Mouse (Mus musculus) heart, postnatal 25 days (tissue): ENCODE results near the gene Zbtb46. TPM values are rescaled to one million over a fixed set of nuclear protein-coding genes. Genes with fewer than 3 reads are reported as not detected.

ENCODE experiments used
- DNase-seq: peaks from one replicate; pipeline ENCODE4 v3.0.0; 2022; ENCODE audit warnings: low spot score
- intact Hi-C: fragments of 180-260 bp; cut with DNase I; formaldehyde crosslinking; loops from one replicate; pipeline ENCODE4 v1.15.1; 2025
- total RNA-seq, 2 experiments: library from RNA; stranded (reverse); gene quantifications; 2 replicates each; pipeline ENCODE4 v1.2.3; 2021

Zbtb46 gene
- total RNA-seq, 2 experiments from 2014 or later = 10.1 to 14.2 TPM

DNA sequence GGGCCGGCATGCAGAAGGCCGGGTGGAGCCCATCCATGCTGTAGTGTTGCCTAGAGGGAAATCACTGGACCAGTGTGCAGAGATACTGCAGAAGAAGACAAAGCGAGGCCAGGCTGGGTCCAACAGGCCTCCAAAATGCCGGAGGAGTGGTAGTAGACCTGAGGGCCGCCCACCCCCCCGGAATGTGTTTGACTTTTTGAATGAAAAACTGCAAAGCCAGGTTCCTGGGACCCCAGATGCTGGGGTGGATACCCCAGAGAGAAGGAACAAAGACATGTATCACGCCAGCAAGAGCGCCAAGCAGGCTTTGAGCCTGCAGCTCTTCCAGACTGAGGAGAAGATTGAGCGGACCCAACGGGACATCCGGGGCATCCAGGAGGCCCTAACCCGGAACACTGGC, 79.4 kb downstream of the Zbtb46 start, which contains the start of gene Lime1:
Gene Lime1, plus strand, starts transcription at position 301 of the 400 bp plus-strand sequence.
- intact Hi-C loops = no loop called here
- no peak for DNase-seq

DNA sequence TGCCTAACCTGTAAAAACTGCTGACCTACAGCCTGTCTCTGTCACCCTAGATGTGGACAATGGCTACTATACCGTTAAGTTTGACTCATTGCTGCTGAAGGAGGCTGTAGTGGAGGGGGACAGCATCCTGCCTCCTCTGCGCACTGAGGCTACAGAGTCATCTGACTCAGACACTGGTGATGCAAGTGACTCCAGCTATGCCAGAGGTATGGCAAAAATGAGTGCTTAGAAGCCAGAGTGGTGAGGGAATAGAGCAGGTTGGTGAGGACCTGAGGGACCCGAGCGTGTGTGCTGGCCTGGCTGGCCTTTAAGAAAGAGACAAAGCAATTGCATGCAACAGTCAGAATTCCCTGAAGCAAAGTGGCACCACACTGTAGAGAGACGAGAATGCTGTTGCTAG, 80.5 kb downstream of the Zbtb46 start:
- no peak for DNase-seq
- intact Hi-C loops = no loop called here

GRCm38 (mm10) chr2:181377230-181377629, 82.0 kb downstream of the Zbtb46 start:
- intact Hi-C loops = no loop called here

GRCm38 (mm10) chr2:181375787-181376186, 83.4 kb downstream of the Zbtb46 start:
- intact Hi-C loops = no loop called here
- DNase-seq = no peak

More at GRCm38 (mm10) chr2:181377230-181377629, 82.0 kb downstream of the Zbtb46 start:
- no peak for DNase-seq

GRCm38 (mm10) chr2:181370001-181370400, 89.2 kb downstream of the Zbtb46 start:
- intact Hi-C loops = no loop called here
- no peak for DNase-seq

- no peak for DNase-seq
- intact Hi-C loops = no loop called here
These were observed 93.6 kb downstream of the Zbtb46 start for GRCm38 (mm10) chr2:181365655-181366075.

- peak; percentile 78 for DNase-seq
- intact Hi-C loops = no loop called here
These were observed 94.2 kb downstream of the Zbtb46 start, which contains the start of the genes Zgpat and Arfrp1 for GRCm38 (mm10) chr2:181364860-181365596. TSS of gene Zgpat (plus strand) at chr2:181364928. TSS of gene Arfrp1 (minus strand) at chr2:181365404.

DNA sequence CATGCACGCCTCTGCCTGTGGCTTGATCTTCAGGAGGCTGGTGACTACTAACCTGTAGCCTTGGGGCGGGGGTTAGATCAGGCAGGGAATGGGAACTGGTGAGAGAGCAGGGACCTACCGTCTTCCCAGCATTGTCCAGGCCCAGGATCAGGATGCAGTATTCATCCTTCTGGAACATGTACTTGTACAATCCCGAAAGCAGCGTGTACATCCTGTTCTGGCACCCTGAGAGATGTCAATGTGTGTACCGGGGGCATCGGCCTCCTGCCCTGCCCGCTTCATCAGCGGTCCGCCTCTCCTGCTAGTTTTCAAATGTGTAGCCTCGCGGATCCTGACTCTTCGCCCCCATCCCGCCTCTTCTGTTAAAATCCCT, 94.8 kb downstream of the Zbtb46 start:
- intact Hi-C loops = no loop called here
- no peak for DNase-seq

- DNase-seq = no peak
- intact Hi-C loops = no loop called here
These were observed 95.3 kb downstream of the Zbtb46 start for GRCm38 (mm10) chr2:181363946-181364345.

DNA sequence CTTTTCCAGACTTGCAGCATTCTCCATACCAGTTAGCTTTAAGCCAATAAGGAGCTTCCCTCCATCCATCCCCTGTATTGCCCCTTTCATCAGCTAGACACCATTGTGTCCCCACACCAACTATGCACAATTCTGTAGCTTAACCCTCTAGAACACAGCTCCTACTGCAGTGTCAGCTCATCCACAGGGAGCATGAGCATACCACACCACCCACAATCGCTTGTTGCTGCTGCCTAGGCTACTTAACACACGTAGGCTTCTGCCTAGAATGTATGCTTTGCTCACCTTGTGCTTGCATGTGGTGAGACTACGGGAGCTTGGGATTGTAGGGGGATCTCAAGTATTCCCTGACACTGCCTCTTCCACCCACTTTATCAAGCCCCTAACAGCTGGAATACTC, 102.4 kb downstream of the Zbtb46 start:
- intact Hi-C loops = no loop called here
- DNase-seq = no peak

GRCm38 (mm10) chr2:181342766-181343165, 116.5 kb downstream of the Zbtb46 start:
- intact Hi-C loops = no loop called here
- DNase-seq = peak; percentile 13

DNA sequence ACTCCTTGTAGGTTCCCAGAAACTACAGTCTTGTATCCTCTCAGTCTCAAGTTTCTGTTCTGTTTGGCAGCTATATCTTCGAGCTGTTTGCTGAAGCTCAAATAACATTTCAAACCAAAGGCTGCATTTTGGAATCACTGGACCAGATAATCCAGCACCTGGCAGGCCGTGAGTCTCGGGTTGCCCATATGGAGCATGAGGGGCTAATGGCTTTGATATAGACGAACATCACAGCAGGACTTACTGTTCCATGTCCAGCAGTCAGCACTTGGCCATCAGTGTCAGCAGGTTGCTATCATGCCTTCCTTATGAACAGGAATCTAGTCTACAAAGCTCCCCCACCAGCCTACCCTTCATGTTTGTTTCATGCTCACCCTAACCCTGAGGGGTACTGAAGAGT, 118.8 kb downstream of the Zbtb46 start:
- no peak for DNase-seq
- intact Hi-C loops = no loop called here

Other genes with a start within 250 kb of the Zbtb46 start
- gene Srms, start 246.2 kb downstream of the Zbtb46 start, total RNA-seq = under 1 TPM; 0.25 to 0.42 TPM
- gene Fndc11, start 239.4 kb downstream of the Zbtb46 start, total RNA-seq = not detected
- 1 to 10 TPM; 8.4 to 9.5 TPM for gene Helz2, start 217.4 kb downstream of the Zbtb46 start, total RNA-seq
- gene Gmeb2, start 171.4 kb downstream of the Zbtb46 start, total RNA-seq = 10 to 100 TPM in 1 of 2 experiments, 1 to 10 TPM in 1; 8.5 to 10.5 TPM
- under 1 TPM; 0.45 to 0.52 TPM for gene Stmn3, start 144.9 kb downstream of the Zbtb46 start, total RNA-seq
- gene Rtel1, start 139.7 kb downstream of the Zbtb46 start, total RNA-seq = 10 to 100 TPM; 13.2 to 13.4 TPM
- gene Zgpat, start 94.5 kb downstream of the Zbtb46 start, total RNA-seq = 10 to 100 TPM; 18.3 to 21.2 TPM
- gene Arfrp1, start 94.0 kb downstream of the Zbtb46 start, total RNA-seq = 10 to 100 TPM; 54.3 to 54.9 TPM
- gene Lime1, start 79.3 kb downstream of the Zbtb46 start, total RNA-seq = 1 to 10 TPM; 7.0 to 7.4 TPM
- gene Abhd16b, start 33.8 kb upstream of the Zbtb46 start, total RNA-seq = not detected
- 10 to 100 TPM; 59.7 to 66.0 TPM for gene Tpd52l2, start 37.7 kb upstream of the Zbtb46 start, total RNA-seq
- 10 to 100 TPM; 65.4 to 67.8 TPM for gene Dnajc5, start 61.1 kb upstream of the Zbtb46 start, total RNA-seq
- gene Uckl1, start 125.5 kb upstream of the Zbtb46 start, total RNA-seq = 10 to 100 TPM; 39.0 to 46.7 TPM
- gene Prpf6, start 132.4 kb upstream of the Zbtb46 start, total RNA-seq = 10 to 100 TPM; 29.2 to 32.7 TPM
- gene Zfp512b, start 133.4 kb upstream of the Zbtb46 start, total RNA-seq = 10 to 100 TPM; 18.3 to 18.7 TPM
- 1 to 10 TPM; 1.2 to 1.4 TPM for gene Samd10, start 139.8 kb upstream of the Zbtb46 start, total RNA-seq
- not detected for gene Gm29797, start 197.6 kb upstream of the Zbtb46 start, total RNA-seq
- gene Sox18, start 212.2 kb upstream of the Zbtb46 start, total RNA-seq = 10 to 100 TPM; 40.2 to 56.9 TPM
- 1 to 10 TPM; 5.8 to 6.4 TPM for gene Tcea2, start 220.9 kb upstream of the Zbtb46 start, total RNA-seq
- gene Rgs19, start 234.6 kb upstream of the Zbtb46 start, total RNA-seq = 1 to 10 TPM; 5.8 to 7.7 TPM
- not detected for gene Lkaaear1, start 239.0 kb upstream of the Zbtb46 start, total RNA-seq